Mouse (Mus musculus): ENCODE data around the gene Cplx2.

Cplx2 gene

GRCm38 (mm10) chr13:54403224-54404070 is 32.3 kb downstream of the Cplx2 start:
- DNase-seq (ENCODE audit: low spot score) = no peak

GRCm38 (mm10) chr13:54404205-54404604 is 33.1 kb downstream of the Cplx2 start:
- DNase-seq (ENCODE audit: low spot score) = no peak

- DNase-seq (ENCODE audit: low spot score) = no peak
Measured at GRCm38 (mm10) chr13:54405805-54406204, 34.7 kb downstream of the Cplx2 start.

- DNase-seq (ENCODE audit: low spot score) = no peak
Measured at GRCm38 (mm10) chr13:54411656-54412055, 40.5 kb downstream of the Cplx2 start.

GRCm38 (mm10) chr13:54412236-54412635 is 41.1 kb downstream of the Cplx2 start:
- no peak for DNase-seq (ENCODE audit: low spot score)

- DNase-seq (ENCODE audit: low spot score) = no peak
Measured at GRCm38 (mm10) chr13:54412721-54413120, 41.6 kb downstream of the Cplx2 start.

GRCm38 (mm10) chr13:54415059-54415458 is 43.9 kb downstream of the Cplx2 start:
- DNase-seq (ENCODE audit: low spot score) = no peak

- no peak for DNase-seq (ENCODE audit: low spot score)
Measured at GRCm38 (mm10) chr13:54418781-54419327, 47.7 kb downstream of the Cplx2 start.

- no peak for DNase-seq (ENCODE audit: low spot score)
Measured at GRCm38 (mm10) chr13:54420226-54420625, 49.1 kb downstream of the Cplx2 start.

GRCm38 (mm10) chr13:54425269-54425668 is 54.1 kb downstream of the Cplx2 start:
- DNase-seq (ENCODE audit: low spot score) = no peak

GRCm38 (mm10) chr13:54426781-54427655 is 55.9 kb downstream of the Cplx2 start:
- no peak for DNase-seq (ENCODE audit: low spot score)

GRCm38 (mm10) chr13:54428771-54429170 is 57.6 kb downstream of the Cplx2 start:
- no peak for DNase-seq (ENCODE audit: low spot score)

- no peak for DNase-seq (ENCODE audit: low spot score)
Measured at GRCm38 (mm10) chr13:54430051-54430450, 58.9 kb downstream of the Cplx2 start.

- no peak for DNase-seq (ENCODE audit: low spot score)
Measured at GRCm38 (mm10) chr13:54431161-54431560, 60.0 kb downstream of the Cplx2 start.

Data from c-Kit-positive CD71-positive TER-119-positive erythroid progenitor cells, embryonic 14.5 days (primary cell).